Mouse (Mus musculus) hindbrain, embryonic 16.5 days (tissue): Measurements from ENCODE around the gene Tmod1. TPM values are rescaled to one million over a fixed set of nuclear protein-coding genes. Genes with fewer than 3 reads are reported as not detected.

Experiments used
- ATAC-seq: fragments of 200-750 bp; cut with Nextera tagmentation; 2 replicates; pipeline ENCODE4 v1.8.0; 2017; ENCODE audit warnings: moderate TSS enrichment, moderate library complexity
- H3K27ac ChIP-seq: fragments of 300-500 bp; sonication (generic); 2 replicates; pipeline ENCODE4 v1.5.1; 2014; ENCODE audit warnings: low read depth, mild to moderate bottlenecking, control low read depth, low read length, moderate library complexity
- H3K27me3 ChIP-seq: fragments of 300-500 bp; sonication (generic); replicated peaks from 2 replicates; pipeline ENCODE4 v1.6.1; 2014; ENCODE audit warnings: low read length; ENCODE audit not compliant: control insufficient read depth, insufficient read depth
- H3K36me3 ChIP-seq: fragments of 300-500 bp; sonication (generic); 2 replicates; pipeline ENCODE4 v1.6.1; 2014; ENCODE audit warnings: mild to moderate bottlenecking, low read length, moderate library complexity, mixed read lengths; ENCODE audit not compliant: control insufficient read depth, insufficient read depth
- H3K4me1 ChIP-seq: fragments of 300-500 bp; sonication (generic); 2 replicates; pipeline ENCODE4 v1.6.1; 2014; ENCODE audit warnings: low read depth, low read length; ENCODE audit not compliant: control insufficient read depth, insufficient read depth
- H3K4me2 ChIP-seq: fragments of 300-500 bp; sonication (generic); 2 replicates; pipeline ENCODE4 v1.6.1; 2014; ENCODE audit warnings: mild to moderate bottlenecking, low read length, control low read depth, moderate library complexity
- H3K4me3 ChIP-seq: fragments of 300-500 bp; sonication (generic); 2 replicates; pipeline ENCODE4 v1.5.1; 2014; ENCODE audit warnings: mild to moderate bottlenecking, low read length, control low read depth, moderate library complexity
- H3K9ac ChIP-seq: fragments of 300-500 bp; sonication (generic); 2 replicates; pipeline ENCODE4 v1.6.1; 2014; ENCODE audit warnings: low read depth, mild to moderate bottlenecking, control low read depth, low read length, moderate library complexity
- H3K9me3 ChIP-seq: fragments of 300-500 bp; sonication (generic); 2 replicates; pipeline ENCODE4 v1.6.1; 2014; ENCODE audit warnings: mild to moderate bottlenecking, low read length, moderate library complexity; ENCODE audit not compliant: control insufficient read depth
- WGBS: fragments of 180-500 bp; shearing (Covaris S2); extraction: QIAGEN DNeasy Blood & Tissue Kit; methylation state at CpG from one replicate; pipeline ENCODE4 v1.1.7; 2014; 5-methylcytosine and 5-hydroxymethylcytosine counted together
- polyA plus RNA-seq: library from polyadenylated mRNA; unstranded; fragments of >200 nt; fragmentation: Nextera tagmentation; extraction: Ambion mirVana; gene quantifications from 2 replicates; pipeline ENCODE4 v1.2.1, GENCODE M21; 2015

Gene Tmod1
- polyA plus RNA-seq, 1 experiment from 2014 or later, result 2.1 TPM

- Histone ChIP-seq H3K27ac (no peak overlapping the region), H3K4me1 (no peaks in the 10 kb centered on the region), H3K4me3 (no peak overlapping the region), H3K9me3 (no peaks in the 10 kb centered on the region), H3K4me2 (no peak overlapping the region), H3K9ac (no peak overlapping the region), H3K27me3 (no peaks in the 10 kb centered on the region), H3K36me3 (no peaks in the 10 kb centered on the region; the same call in none of the 2 replicates)
- no peak for ATAC-seq
- 90% methylated on average over 4 of the region's 4 CpGs for WGBS
These were observed 10.0 kb upstream of the Tmod1 start for GRCm38 (mm10) chr4:46028781-46029180.

GRCm38 (mm10) chr4:46029552-46029951 is 9.2 kb upstream of the Tmod1 start:
- Histone ChIP-seq H3K9ac (no peak overlapping the region), H3K27ac (no peak overlapping the region), H3K4me2 (no peak overlapping the region), H3K4me3 (no peak overlapping the region), H3K9me3 (no peaks in the 10 kb centered on the region), H3K4me1 (no peaks in the 10 kb centered on the region), H3K36me3 (no peaks in the 10 kb centered on the region; the same call in none of the 2 replicates), H3K27me3 (no peaks in the 10 kb centered on the region)
- no peak for ATAC-seq
- 58% methylated on average over 9 of the region's 9 CpGs for WGBS

GRCm38 (mm10) chr4:46032448-46032847 is 6.3 kb upstream of the Tmod1 start:
- Histone ChIP-seq H3K4me2 (no peak overlapping the region), H3K36me3 (no peaks in the 10 kb centered on the region), H3K27me3 (peaks cover 7% of the 10 kb centered on the region), H3K9me3 (no peaks in the 10 kb centered on the region), H3K9ac (no peak overlapping the region), H3K4me3 (no peak overlapping the region), H3K27ac (no peak overlapping the region), H3K4me1 (no peaks in the 10 kb centered on the region)
- WGBS, result 66% methylated on average over 9 of the region's 9 CpGs
- no peak for ATAC-seq

- no peaks in the 10 kb centered on the region for H3K4me1 ChIP-seq
- no peak overlapping the region for H3K4me3 ChIP-seq
- H3K36me3 ChIP-seq, result no peaks in the 10 kb centered on the region
- 73% methylated on average over 2 of the region's 2 CpGs for WGBS
- H3K4me2 ChIP-seq, result no peak overlapping the region
- no peak overlapping the region for H3K9ac ChIP-seq
- peaks cover 8% of the 10 kb centered on the region for H3K27me3 ChIP-seq
- H3K9me3 ChIP-seq, result no peaks in the 10 kb centered on the region
- ATAC-seq, result no peak
- H3K27ac ChIP-seq, result no peak overlapping the region
These were observed 5.5 kb upstream of the Tmod1 start for GRCm38 (mm10) chr4:46033197-46033596.

- peak overlapping the region; percentile 65 for H3K4me3 ChIP-seq
- H3K4me2 ChIP-seq, result peak overlapping the region; percentile 99
- H3K4me1 ChIP-seq, result peaks cover 15% of the 10 kb centered on the region
- WGBS, result 15% methylated on average over 12 of the region's 12 CpGs
- no peaks in the 10 kb centered on the region for H3K9me3 ChIP-seq
- H3K36me3 ChIP-seq, result no peaks in the 10 kb centered on the region
- H3K27ac ChIP-seq, result no peak overlapping the region
- peak overlapping the region; percentile 67 for H3K9ac ChIP-seq
- H3K27me3 ChIP-seq, result peaks cover 29% of the 10 kb centered on the region
- 0 out of 2 replicates have a peak, but pooled peaks have one; percentile 38 for ATAC-seq
These were observed 194 bp upstream of the Tmod1 start for GRCm38 (mm10) chr4:46038591-46038891.

GRCm38 (mm10) chr4:46039899-46040298 is 1.2 kb downstream of the Tmod1 start:
- H3K27ac ChIP-seq, result no peak overlapping the region
- H3K4me1 ChIP-seq, result peaks cover 15% of the 10 kb centered on the region
- H3K4me3 ChIP-seq, result peak overlapping the region; percentile 65
- H3K4me2 ChIP-seq, result peak overlapping the region; percentile 99
- H3K9me3 ChIP-seq, result no peaks in the 10 kb centered on the region
- H3K36me3 ChIP-seq, result no peaks in the 10 kb centered on the region
- 20% methylated on average over 6 of the region's 6 CpGs for WGBS
- ATAC-seq, result no peak
- peaks cover 29% of the 10 kb centered on the region for H3K27me3 ChIP-seq
- H3K9ac ChIP-seq, result peak overlapping the region; percentile 67; the same call in 1 of the 2 replicates

- Histone ChIP-seq H3K4me3 (no peak overlapping the region), H3K4me1 (peaks cover 15% of the 10 kb centered on the region), H3K36me3 (no peaks in the 10 kb centered on the region), H3K4me2 (no peak overlapping the region), H3K27ac (no peak overlapping the region), H3K9me3 (no peaks in the 10 kb centered on the region), H3K27me3 (peaks cover 25% of the 10 kb centered on the region), H3K9ac (no peak overlapping the region)
- 22% methylated on average over 9 of the region's 9 CpGs for WGBS
- ATAC-seq, result no peak; the same call in 1 of the 2 replicates
These were observed 2.0 kb downstream of the Tmod1 start for GRCm38 (mm10) chr4:46040594-46041192.

GRCm38 (mm10) chr4:46041761-46042504 is 3.2 kb downstream of the Tmod1 start:
- Histone ChIP-seq H3K9ac (no peak overlapping the region), H3K4me3 (no peak overlapping the region), H3K27me3 (peaks cover 24% of the 10 kb centered on the region), H3K36me3 (no peaks in the 10 kb centered on the region), H3K27ac (no peak overlapping the region), H3K4me2 (no peak overlapping the region), H3K4me1 (peaks cover 15% of the 10 kb centered on the region), H3K9me3 (no peaks in the 10 kb centered on the region)
- no peak for ATAC-seq
- 37% methylated on average over 7 of the region's 7 CpGs for WGBS

- ATAC-seq, result no peak
- Histone ChIP-seq H3K4me1 (peaks cover 15% of the 10 kb centered on the region), H3K36me3 (no peaks in the 10 kb centered on the region), H3K27me3 (peaks cover 21% of the 10 kb centered on the region), H3K4me2 (no peak overlapping the region), H3K4me3 (no peak overlapping the region), H3K9ac (no peak overlapping the region), H3K9me3 (no peaks in the 10 kb centered on the region), H3K27ac (no peak overlapping the region)
- 41% methylated on average over 5 of the region's 5 CpGs for WGBS
These were observed 3.7 kb downstream of the Tmod1 start for GRCm38 (mm10) chr4:46042505-46042850.
